7 mouse cellular contexts compared by ENCODE assay signal in genomic region chr13:44729424-44729971, GRCm38 (mm10). TPM values are rescaled to one million over a fixed set of nuclear protein-coding genes. Genes with fewer than 3 reads are reported as not detected.
A peak's percentile ranks its signal among the peaks of the same experiment; 100 is the strongest.
DNase-seq lines count a peak whose midpoint lies in the region; ATAC-seq lines count a peak whose summit lies in the region.

TSS of gene Jarid2 (plus strand) at chr13:44729474.

- H3K27ac ChIP-seq in hindbrain, embryonic 15.5 days (replicated peaks) = peak within 1 kb of the TSS; percentile 100

- no peak for ATAC-seq in hindbrain, embryonic 15.5 days (ENCODE audit: low FRiP score, low read depth)

- peak; percentile 74 for DNase-seq in ZHBTc4 (ENCODE audit: low read depth, low spot score)
- peak; percentile 68 for DNase-seq in cerebellum, adult 9-11 months
- peak in 1 of 2 experiments; percentile 18 for DNase-seq in gastrocnemius, adult 8-10 months (ENCODE audit: low spot score in 2 of 2)
- DNase-seq in left cerebral cortex, adult 8-10 months (ENCODE audit: low spot score in 2 of 2) = peak in 1 of 2 experiments; percentile 21
- peak; percentile 30 for DNase-seq in right cerebral cortex, postnatal 4 days

- H3K9me3 ChIP-seq in hindbrain, embryonic 15.5 days = no peaks in the 10 kb centered on the region
- no peaks in the 10 kb centered on the region for H3K9me3 ChIP-seq in megakaryocyte, embryonic 14.5 days

- peaks cover 17% of the 10 kb centered on the region for H3K4me1 ChIP-seq in hindbrain, embryonic 15.5 days (replicated peaks)
- H3K4me1 ChIP-seq in megakaryocyte, embryonic 14.5 days = peaks cover 35% of the 10 kb centered on the region

- H3K27me3 ChIP-seq in hindbrain, embryonic 15.5 days = no peaks in the 10 kb centered on the region
- no peaks in the 10 kb centered on the region for H3K27me3 ChIP-seq in megakaryocyte, embryonic 14.5 days (replicated peaks)

- WGBS in hindbrain, embryonic 15.5 days = 1% methylated on average over 31 of the region's 31 CpGs

- H3K36me3 ChIP-seq in hindbrain, embryonic 15.5 days = no peaks in the 10 kb centered on the region
- peaks cover 3% of the 10 kb centered on the region for H3K36me3 ChIP-seq in megakaryocyte, embryonic 14.5 days (replicated peaks; ENCODE audit: low read length)

- peak within 1 kb of the TSS; percentile 77 for H3K9ac ChIP-seq in hindbrain, embryonic 15.5 days

- peak within 1 kb of the TSS; percentile 91 for H3K4me2 ChIP-seq in hindbrain, embryonic 15.5 days

- H3K4me3 ChIP-seq in hindbrain, embryonic 15.5 days = peak within 1 kb of the TSS; percentile 93
- peak within 1 kb of the TSS; percentile 98 for H3K4me3 ChIP-seq in megakaryocyte, embryonic 14.5 days (replicated peaks)

RNA-seq across cellular contexts. Expression of gene Jarid2, which starts in this region (rescaled TPM):
- 10 to 100 TPM; 19.1 to 26.3 (median 21.0) TPM for total RNA-seq in gastrocnemius, adult 8-10 months (2022)
- 34.7 and 38.3 TPM in 2 replicates for polyA plus RNA-seq in hindbrain, embryonic 15.5 days (2015; fragmentation: Nextera tagmentation; extraction: Ambion mirVana)
- 10 to 100 TPM; 29.5 to 37.8 (median 33.3) TPM for total RNA-seq in left cerebral cortex, adult 8-10 months (2022)
- 68.2 and 178 TPM in 2 replicates for polyA plus RNA-seq in megakaryocyte, embryonic 14.5 days (2012; ENCODE audit: insufficient read depth, low replicate concordance)
